Mouse (Mus musculus): ENCODE results near the gene A430089I19Rik. TPM values are rescaled to one million over a fixed set of nuclear protein-coding genes. Genes with fewer than 3 reads are reported as not detected.

Gene A430089I19Rik
- polyA plus RNA-seq (2012; rRNA removed), result not detected in 2 replicates

GRCm38 (mm10) chr5:94306696-94307095 is at the start of gene A430089I19Rik:
TSS of gene A430089I19Rik (minus strand) at chr5:94306796.

DNA sequence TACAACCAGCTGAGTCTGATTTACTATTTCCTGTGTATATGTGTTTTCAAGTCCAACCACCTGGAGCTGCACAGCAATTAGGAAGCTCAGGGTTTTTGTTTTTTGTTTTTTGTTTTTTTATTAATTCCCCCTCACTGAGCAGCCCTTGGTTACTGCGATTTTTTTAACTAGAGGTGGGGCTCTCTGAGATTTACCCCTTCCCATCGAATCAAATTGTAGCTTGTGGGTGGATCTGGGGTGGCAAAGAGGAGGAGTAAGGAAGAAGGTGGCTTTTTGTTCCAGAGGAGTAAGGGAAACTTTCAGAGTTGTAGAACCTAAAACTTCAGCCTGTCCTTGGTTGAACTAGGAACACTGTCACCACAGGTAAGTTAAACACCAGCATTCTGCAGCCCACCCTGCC is 32.9 kb upstream of the A430089I19Rik start, which contains the start of gene AA792892:
Gene AA792892 (plus strand): TSS at position 301 of the 400 bp plus-strand sequence.

GRCm38 (mm10) chr5:94314135-94314534 is 7.5 kb upstream of the A430089I19Rik start, which contains the start of gene Gm6502:
TSS of gene Gm6502 (plus strand) at chr5:94314435.

Other genes starting within 250 kb of the A430089I19Rik start
- gene BC061212, start 236.3 kb downstream of the A430089I19Rik start, polyA plus RNA-seq (2012; rRNA removed), result not detected in 2 replicates
- not detected in 2 replicates for gene Gm6351, start 230.4 kb downstream of the A430089I19Rik start, polyA plus RNA-seq (2012; rRNA removed)
- not detected in 2 replicates for gene Gm3106, start 88.8 kb downstream of the A430089I19Rik start, polyA plus RNA-seq (2012; rRNA removed)
- gene Gm6502, start 7.6 kb upstream of the A430089I19Rik start, polyA plus RNA-seq (2012; rRNA removed), result not detected in 2 replicates
- 0.22 and 0.44 TPM in 2 replicates for gene AA792892, start 33.0 kb upstream of the A430089I19Rik start, polyA plus RNA-seq (2012; rRNA removed)
- gene Gm7682, start 139.0 kb upstream of the A430089I19Rik start, polyA plus RNA-seq (2012; rRNA removed), result not detected in 2 replicates
- not detected in 2 replicates for gene Gm3139, start 219.5 kb upstream of the A430089I19Rik start, polyA plus RNA-seq (2012; rRNA removed)